Mouse (Mus musculus) heart, embryonic 15.5 days (tissue): ENCODE data around the gene Catsper1. TPM values are rescaled to one million over a fixed set of nuclear protein-coding genes. Genes with fewer than 3 reads are reported as not detected.

Source experiments
- ATAC-seq: fragments of 200-750 bp; cut with Nextera tagmentation; replicated peaks from 2 replicates; pipeline ENCODE4 v1.8.0; 2017; ENCODE audit warnings: low read depth, moderate TSS enrichment; ENCODE audit not compliant: insufficient number of reproducible peaks, insufficient read depth, low FRiP score
- H3K27ac ChIP-seq: fragments of 300-500 bp; sonication (generic); 2 replicates; pipeline ENCODE4 v1.5.1; 2015; ENCODE audit warnings: mild to moderate bottlenecking, inconsistent platforms
- H3K27me3 ChIP-seq: fragments of 300-500 bp; sonication (generic); 2 replicates; pipeline ENCODE4 v1.6.1; 2015; ENCODE audit warnings: inconsistent platforms
- H3K36me3 ChIP-seq: fragments of 300-500 bp; sonication (generic); 2 replicates; pipeline ENCODE4 v1.6.1; 2015; ENCODE audit warnings: mild to moderate bottlenecking, inconsistent platforms
- H3K4me1 ChIP-seq: fragments of 300-500 bp; sonication (generic); replicated peaks from 2 replicates; pipeline ENCODE4 v1.6.1; 2015; ENCODE audit warnings: inconsistent platforms
- H3K4me2 ChIP-seq: fragments of 300-500 bp; sonication (generic); 2 replicates; pipeline ENCODE4 v1.6.1; 2015; ENCODE audit warnings: inconsistent platforms, mild to moderate bottlenecking, moderate library complexity
- H3K4me3 ChIP-seq: fragments of 300-500 bp; sonication (generic); 2 replicates; pipeline ENCODE4 v1.5.1; 2015; ENCODE audit warnings: mild to moderate bottlenecking, inconsistent platforms
- H3K9ac ChIP-seq: fragments of 300-500 bp; sonication (generic); 2 replicates; pipeline ENCODE4 v1.6.1; 2015; ENCODE audit warnings: mild to moderate bottlenecking, inconsistent platforms
- H3K9me3 ChIP-seq: fragments of 300-500 bp; sonication (generic); replicated peaks from 2 replicates; pipeline ENCODE4 v1.6.1; 2016; ENCODE audit warnings: inconsistent platforms
- WGBS: fragments of 180-500 bp; shearing (Covaris S2); methylation state at CpG from one replicate; pipeline ENCODE4 v1.1.7; 2015; ENCODE audit warnings: mixed read lengths; 5-methylcytosine and 5-hydroxymethylcytosine counted together
- polyA plus RNA-seq: library from polyadenylated mRNA; unstranded; fragments of >200 nt; fragmentation: Nextera tagmentation; extraction: Ambion mirVana; gene quantifications from 2 replicates; pipeline ENCODE4 v1.2.1, GENCODE M21; 2015

Gene Catsper1
- polyA plus RNA-seq, 1 experiment from 2014 or later, result not detected

- Histone ChIP-seq H3K4me2 (no peak overlapping the region), H3K4me1 (peaks cover 2% of the 10 kb centered on the region; the same call in 1 of the 2 replicates), H3K27me3 (no peaks in the 10 kb centered on the region), H3K4me3 (no peak overlapping the region), H3K9ac (no peak overlapping the region), H3K36me3 (no peaks in the 10 kb centered on the region), H3K9me3 (no peaks in the 10 kb centered on the region), H3K27ac (no peak overlapping the region)
- no peak for ATAC-seq
- no CpG with 5 or more reads among the region's 1 CpGs for whole genome bisulfite sequencing
Observed at GRCm38 (mm10) chr19:5356080-5356479, 20.5 kb downstream of the Catsper1 start.

- ATAC-seq, result no peak
- H3K27me3 ChIP-seq, result no peaks in the 10 kb centered on the region
- no peak overlapping the region for H3K9ac ChIP-seq
- H3K4me3 ChIP-seq, result no peak overlapping the region
- H3K27ac ChIP-seq, result no peak overlapping the region
- peaks cover 19% of the 10 kb centered on the region for H3K4me1 ChIP-seq
- peaks cover 13% of the 10 kb centered on the region; the same call in 1 of the 2 replicates for H3K36me3 ChIP-seq
- no peak overlapping the region for H3K4me2 ChIP-seq
- WGBS, result 80% methylated on average over 2 of the region's 2 CpGs
- H3K9me3 ChIP-seq, result no peaks in the 10 kb centered on the region
Observed at GRCm38 (mm10) chr19:5362186-5362585, 26.6 kb downstream of the Catsper1 start.

DNA sequence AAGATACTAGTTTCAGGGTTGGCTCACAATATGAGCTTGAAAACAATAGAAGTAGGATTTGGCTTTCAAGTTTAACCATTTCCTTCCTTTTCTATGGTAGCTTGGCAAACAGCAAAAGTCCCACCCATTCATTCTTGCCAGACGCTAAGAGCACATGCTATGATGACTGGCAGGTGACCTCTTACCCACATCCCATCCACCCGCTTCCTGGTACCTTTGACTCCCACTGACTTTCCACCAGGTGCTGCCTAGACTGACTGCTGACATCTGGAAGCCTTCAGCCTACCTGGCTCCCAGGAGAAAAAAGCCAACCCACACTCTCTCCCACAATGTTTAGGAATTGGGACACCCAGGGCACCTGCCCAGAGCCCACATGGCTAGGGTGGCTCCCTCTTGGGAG is 28.6 kb downstream of the Catsper1 start:
- H3K36me3 ChIP-seq, result peaks cover 23% of the 10 kb centered on the region
- no peak overlapping the region for H3K9ac ChIP-seq
- peaks cover 32% of the 10 kb centered on the region for H3K4me1 ChIP-seq
- H3K9me3 ChIP-seq, result no peaks in the 10 kb centered on the region
- no peak for ATAC-seq
- no peak overlapping the region for H3K4me2 ChIP-seq
- H3K27me3 ChIP-seq, result no peaks in the 10 kb centered on the region
- no peak overlapping the region for H3K4me3 ChIP-seq
- 67% methylated on average over 2 of the region's 2 CpGs for WGBS
- no peak overlapping the region for H3K27ac ChIP-seq

DNA sequence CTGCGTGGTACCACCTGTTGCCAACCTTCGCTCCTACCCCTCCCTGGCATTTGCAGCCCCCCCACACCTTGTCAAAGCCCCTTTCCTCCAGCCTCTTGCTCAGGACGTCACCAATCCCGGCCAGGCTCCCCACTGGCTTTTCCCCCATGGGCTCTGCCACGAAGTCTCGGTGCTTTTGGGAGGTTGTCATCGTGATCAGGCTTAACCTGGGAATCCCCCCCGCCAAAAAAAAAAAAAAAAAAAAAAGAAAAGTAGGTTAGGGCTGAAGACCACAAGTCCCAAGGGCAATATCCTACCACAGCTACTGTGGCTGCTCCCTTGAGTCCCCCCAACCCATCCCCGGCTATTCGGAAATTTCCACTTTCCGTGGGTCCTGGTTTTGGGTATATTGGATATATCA is 30.2 kb downstream of the Catsper1 start:
- H3K27me3 ChIP-seq, result no peaks in the 10 kb centered on the region
- WGBS, result 18% methylated on average over 11 of the region's 11 CpGs
- no peaks in the 10 kb centered on the region for H3K9me3 ChIP-seq
- peaks cover 32% of the 10 kb centered on the region for H3K4me1 ChIP-seq
- H3K27ac ChIP-seq, result peak overlapping the region; percentile 96
- peak overlapping the region; percentile 80 for H3K9ac ChIP-seq
- peak overlapping the region; percentile 80 for H3K4me2 ChIP-seq
- peak overlapping the region; percentile 90 for H3K4me3 ChIP-seq
- peaks cover 39% of the 10 kb centered on the region for H3K36me3 ChIP-seq
- ATAC-seq, result no peak

DNA sequence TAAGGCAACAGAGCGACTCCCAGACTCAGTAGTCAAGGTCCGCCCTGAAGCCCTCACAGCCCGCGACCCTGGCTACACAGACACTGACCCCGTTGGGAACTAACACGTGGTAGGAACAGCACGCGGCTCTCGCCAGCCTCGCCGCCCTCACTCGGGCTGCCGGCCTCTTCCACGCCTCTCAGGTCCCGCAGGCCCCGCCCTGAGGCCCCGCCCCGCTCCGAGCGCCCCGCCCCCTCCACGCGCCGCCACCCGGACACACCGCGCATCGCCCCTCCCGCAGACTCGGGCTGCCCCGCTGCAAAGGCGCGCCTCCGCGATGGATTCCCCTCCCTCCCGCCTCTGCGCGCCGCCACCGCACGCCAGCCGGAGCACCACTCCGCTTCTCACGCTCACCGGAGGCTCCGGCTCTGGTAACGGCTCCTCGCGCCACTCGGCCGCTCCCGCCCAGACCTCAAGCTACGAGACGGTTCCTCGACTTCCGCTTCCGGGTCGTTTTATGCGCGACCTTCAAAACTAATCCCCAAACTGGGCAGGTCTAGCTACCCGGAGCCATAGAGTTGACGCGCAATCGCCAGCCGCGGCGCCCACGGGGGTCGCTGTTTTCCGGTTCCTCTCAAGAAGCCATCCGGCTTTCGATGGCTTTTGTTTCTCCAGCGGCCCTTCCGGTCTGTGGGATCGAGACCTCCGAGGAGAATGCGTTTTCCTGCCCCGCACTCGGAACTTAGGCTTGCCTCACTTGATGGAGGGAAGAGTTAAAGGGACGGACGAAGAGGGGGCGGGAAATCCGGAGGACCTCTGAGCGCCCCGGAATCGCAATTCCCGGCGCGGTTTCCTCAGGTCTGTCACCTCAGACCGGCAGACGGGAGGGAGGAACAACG is 30.9 kb downstream of the Catsper1 start, which contains the start of gene Eif1ad:
TSS of gene Eif1ad (plus strand) at position 567 of the 878 bp plus-strand sequence.
- under 1% methylated on average over 91 of the region's 92 CpGs for WGBS
- Histone ChIP-seq H3K36me3 (peaks cover 41% of the 10 kb centered on the region), H3K27me3 (no peaks in the 10 kb centered on the region), H3K9ac (peak within 1 kb of the TSS; percentile 80), H3K4me2 (peak within 1 kb of the TSS; percentile 80), H3K9me3 (no peaks in the 10 kb centered on the region), H3K4me1 (peaks cover 27% of the 10 kb centered on the region), H3K27ac (peak within 1 kb of the TSS; percentile 96), H3K4me3 (peak within 1 kb of the TSS; percentile 90)
- peak; percentile 93 for ATAC-seq

- H3K9me3 ChIP-seq, result no peaks in the 10 kb centered on the region
- H3K4me1 ChIP-seq, result peaks cover 23% of the 10 kb centered on the region
- H3K9ac ChIP-seq, result peak within 1 kb of the TSS; percentile 80
- no peaks in the 10 kb centered on the region for H3K27me3 ChIP-seq
- peaks cover 46% of the 10 kb centered on the region for H3K36me3 ChIP-seq
- H3K27ac ChIP-seq, result peak within 1 kb of the TSS; percentile 96
- peak; percentile 6 for ATAC-seq
- H3K4me3 ChIP-seq, result peak within 1 kb of the TSS; percentile 90
- peak within 1 kb of the TSS; percentile 80 for H3K4me2 ChIP-seq
- WGBS, result 0% methylated on average over 33 of the region's 33 CpGs
Observed at GRCm38 (mm10) chr19:5367053-5367359, 31.5 kb downstream of the Catsper1 start, which contains the start of gene Banf1. Gene Banf1 (minus strand): TSS chr19:5367168.

DNA sequence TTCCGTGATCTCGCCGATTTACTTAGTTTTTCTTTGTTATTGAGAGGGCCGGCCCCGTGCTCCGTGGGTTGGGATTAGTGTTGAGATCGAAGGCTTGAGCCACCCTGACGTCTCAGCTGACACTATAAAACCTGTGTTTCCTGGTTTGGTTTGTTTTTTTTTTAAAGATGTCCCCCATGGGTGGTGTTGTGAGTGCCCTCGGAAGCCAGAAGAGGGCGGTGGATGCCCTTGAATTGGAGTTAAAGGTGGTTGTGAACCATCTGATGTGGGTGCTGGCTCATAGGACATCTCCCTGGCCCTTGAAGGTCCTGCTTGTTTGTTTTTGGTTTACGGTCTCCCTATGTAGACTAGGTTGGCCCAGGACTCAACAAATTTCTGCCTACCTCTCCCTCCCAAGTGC is 31.9 kb downstream of the Catsper1 start:
- H3K27ac ChIP-seq, result peak overlapping the region; percentile 96
- peaks cover 23% of the 10 kb centered on the region for H3K4me1 ChIP-seq
- no peaks in the 10 kb centered on the region for H3K27me3 ChIP-seq
- H3K9me3 ChIP-seq, result no peaks in the 10 kb centered on the region
- H3K4me3 ChIP-seq, result peak overlapping the region; percentile 90
- peak overlapping the region; percentile 80 for H3K4me2 ChIP-seq
- peaks cover 51% of the 10 kb centered on the region for H3K36me3 ChIP-seq
- 10% methylated on average over 11 of the region's 11 CpGs for WGBS
- ATAC-seq, result no peak
- peak overlapping the region; percentile 80 for H3K9ac ChIP-seq

DNA sequence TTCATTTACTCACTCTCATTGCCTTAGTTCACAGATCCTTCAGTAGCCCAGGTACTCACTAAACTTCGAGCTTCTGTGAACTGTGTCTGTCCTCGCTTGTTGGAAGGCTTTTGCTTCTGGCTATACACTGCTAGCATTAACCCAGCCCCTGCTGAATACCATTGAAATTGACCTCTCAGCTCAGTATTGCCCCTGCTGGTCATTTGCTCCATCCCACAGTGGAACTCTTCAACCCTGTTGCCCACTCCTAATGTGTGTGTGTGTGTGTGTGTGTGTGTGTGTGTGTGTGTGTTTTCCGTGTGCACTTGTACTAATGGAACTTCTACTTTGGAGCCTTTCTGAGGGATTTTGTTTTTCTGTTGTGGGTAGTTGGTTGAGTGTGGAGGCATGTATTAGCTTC is 35.4 kb downstream of the Catsper1 start:
- Histone ChIP-seq H3K4me2 (no peak overlapping the region), H3K4me3 (no peak overlapping the region), H3K27me3 (no peaks in the 10 kb centered on the region), H3K9ac (no peak overlapping the region), H3K36me3 (peaks cover 39% of the 10 kb centered on the region), H3K9me3 (no peaks in the 10 kb centered on the region), H3K27ac (no peak overlapping the region), H3K4me1 (peaks cover 12% of the 10 kb centered on the region)
- WGBS, result 79% methylated on average over 3 of the region's 3 CpGs
- ATAC-seq, result no peak

DNA sequence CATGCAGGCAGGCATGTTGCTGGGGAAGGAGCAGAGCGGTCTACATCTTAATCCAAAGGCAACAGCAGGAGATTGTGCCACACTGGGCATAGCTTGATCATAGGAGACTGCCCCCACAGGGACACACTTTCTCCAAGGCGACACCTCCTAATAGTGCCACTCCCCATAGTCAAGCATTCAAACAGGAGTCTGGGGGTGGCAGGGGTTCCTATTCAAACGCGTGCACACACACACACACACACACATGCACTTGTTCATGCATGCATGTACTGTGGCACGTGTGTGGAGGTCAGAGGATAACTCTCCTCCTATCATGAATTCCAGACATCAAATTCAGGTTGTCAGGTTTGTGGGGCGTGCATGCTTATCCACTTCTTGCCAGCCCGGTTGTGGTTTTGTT is 37.2 kb downstream of the Catsper1 start:
- Histone ChIP-seq H3K36me3 (peaks cover 43% of the 10 kb centered on the region), H3K27me3 (no peaks in the 10 kb centered on the region), H3K27ac (no peak overlapping the region), H3K9me3 (no peaks in the 10 kb centered on the region), H3K9ac (no peak overlapping the region), H3K4me2 (no peak overlapping the region), H3K4me3 (no peak overlapping the region), H3K4me1 (peaks cover 8% of the 10 kb centered on the region)
- 93% methylated on average over 7 of the region's 7 CpGs for WGBS
- no peak for ATAC-seq

GRCm38 (mm10) chr19:5374177-5374576 is 38.6 kb downstream of the Catsper1 start:
- no peak for ATAC-seq
- Histone ChIP-seq H3K27ac (no peak overlapping the region), H3K4me2 (no peak overlapping the region), H3K9ac (no peak overlapping the region), H3K27me3 (no peaks in the 10 kb centered on the region), H3K4me1 (no peaks in the 10 kb centered on the region), H3K36me3 (peaks cover 48% of the 10 kb centered on the region), H3K4me3 (no peak overlapping the region), H3K9me3 (no peaks in the 10 kb centered on the region)
- WGBS, result 66% methylated on average over 4 of the region's 4 CpGs

DNA sequence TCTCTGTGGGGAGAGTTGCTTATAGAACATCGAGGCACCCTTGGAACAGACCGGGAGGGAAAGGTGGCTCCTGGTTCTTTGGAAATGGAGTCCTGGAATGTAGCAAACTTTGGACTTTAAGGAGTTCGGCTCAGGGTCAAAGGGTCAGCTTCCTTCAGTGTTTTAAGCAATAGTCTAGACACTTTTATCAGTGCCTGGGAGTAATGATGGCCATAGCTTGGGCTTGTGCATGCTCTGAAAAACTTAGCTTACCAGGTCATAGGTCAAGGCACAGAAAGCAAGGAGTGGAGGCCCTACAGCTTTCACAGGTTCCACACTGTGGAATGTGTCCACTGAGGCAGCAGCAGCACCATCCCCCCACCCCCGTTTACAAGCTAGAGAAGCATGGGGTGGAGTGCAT is 39.2 kb downstream of the Catsper1 start:
- Histone ChIP-seq H3K9me3 (no peaks in the 10 kb centered on the region), H3K4me3 (no peak overlapping the region), H3K27ac (no peak overlapping the region), H3K27me3 (no peaks in the 10 kb centered on the region), H3K4me2 (no peak overlapping the region), H3K9ac (no peak overlapping the region), H3K4me1 (no peaks in the 10 kb centered on the region), H3K36me3 (peaks cover 48% of the 10 kb centered on the region)
- ATAC-seq, result no peak
- WGBS, result 62% methylated on average over 4 of the region's 4 CpGs

DNA sequence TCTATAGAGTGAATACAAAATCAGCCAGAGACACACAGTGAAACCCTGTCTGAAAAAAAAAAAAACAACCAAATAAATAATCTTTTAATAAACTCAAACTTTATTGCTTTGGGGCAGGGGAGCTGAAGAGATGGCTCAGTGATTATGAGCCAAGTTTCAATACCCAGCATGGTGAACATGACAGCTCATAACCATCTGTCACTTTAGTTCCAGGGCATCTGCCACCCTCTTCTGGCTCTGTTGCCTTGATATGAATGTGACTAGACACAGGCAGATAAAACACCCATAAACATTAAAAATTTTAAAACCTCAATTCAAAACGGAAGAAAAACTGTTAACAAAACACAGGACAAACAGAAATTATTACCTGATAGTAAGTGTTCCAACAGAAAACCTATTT is 41.9 kb downstream of the Catsper1 start:
- no peak overlapping the region for H3K4me3 ChIP-seq
- H3K4me1 ChIP-seq, result no peaks in the 10 kb centered on the region
- no peak overlapping the region for H3K27ac ChIP-seq
- H3K27me3 ChIP-seq, result no peaks in the 10 kb centered on the region
- no peak overlapping the region for H3K9ac ChIP-seq
- no peak overlapping the region for H3K4me2 ChIP-seq
- no peak for ATAC-seq
- 96% methylated on average over 1 of the region's 1 CpGs for WGBS
- H3K36me3 ChIP-seq, result peaks cover 53% of the 10 kb centered on the region
- H3K9me3 ChIP-seq, result no peaks in the 10 kb centered on the region
